Mouse (Mus musculus) midbrain, embryonic 11.5 days (tissue): ENCODE measurements at regions not wholly inside any gene's neighbourhood (a gene's known extent, or its start where the extent isn't known, plus 50 kb on each side); places are given as distances from the start of the nearest gene placed in this dataset.
"Not testable (repeated sequence)": the region's sequence is repeated elsewhere in the genome, so short reads cannot be mapped to it uniquely, and the experiment has no call there.

Experiments used
- ATAC-seq: fragments of 200-750 bp; cut with Nextera tagmentation; 2 replicates; pipeline ENCODE4 v1.8.0; 2017; ENCODE audit warnings: moderate TSS enrichment, moderate library complexity; ENCODE audit not compliant: low FRiP score
- DNase-seq: peaks from one replicate; pipeline ENCODE4 v3.0.0; 2015; ENCODE audit warnings: low spot score; ENCODE audit errors: missing footprints
- H3K27ac ChIP-seq: fragments of 300-500 bp; sonication (generic); 2 replicates; pipeline ENCODE4 v1.5.1; 2014; ENCODE audit warnings: low read depth, low read length
- H3K27me3 ChIP-seq: fragments of 300-500 bp; sonication (generic); 2 replicates; pipeline ENCODE4 v1.6.1; 2014; ENCODE audit warnings: mild to moderate bottlenecking, low read length, moderate library complexity, mixed read lengths; ENCODE audit not compliant: control insufficient read depth, insufficient read depth
- H3K36me3 ChIP-seq: fragments of 300-500 bp; sonication (generic); 2 replicates; pipeline ENCODE4 v1.6.1; 2014; ENCODE audit warnings: mild to moderate bottlenecking, low read length, moderate library complexity, mixed read lengths; ENCODE audit not compliant: control insufficient read depth, insufficient read depth
- H3K4me1 ChIP-seq: fragments of 300-500 bp; sonication (generic); 2 replicates; pipeline ENCODE4 v1.6.1; 2014; ENCODE audit warnings: low read length; ENCODE audit not compliant: control insufficient read depth, insufficient read depth
- H3K4me2 ChIP-seq: fragments of 300-500 bp; sonication (generic); 2 replicates; pipeline ENCODE4 v1.6.1; 2014; ENCODE audit warnings: mild to moderate bottlenecking, moderate library complexity
- H3K4me3 ChIP-seq: fragments of 300-500 bp; sonication (generic); 2 replicates; pipeline ENCODE4 v1.5.1; 2014; ENCODE audit warnings: low read depth, low read length
- H3K9ac ChIP-seq: fragments of 300-500 bp; sonication (generic); 2 replicates; pipeline ENCODE4 v1.6.1; 2014; ENCODE audit warnings: low read length
- H3K9me3 ChIP-seq: fragments of 300-500 bp; sonication (generic); 2 replicates; pipeline ENCODE4 v1.6.1; 2016; ENCODE audit warnings: low read length; ENCODE audit not compliant: control insufficient read depth
- WGBS: fragments of 180-500 bp; shearing (Covaris S2); extraction: QIAGEN DNeasy Blood & Tissue Kit; methylation state at CpG from one replicate; pipeline ENCODE4 v1.1.7; 2014; 5-methylcytosine and 5-hydroxymethylcytosine counted together

- H3K4me3 ChIP-seq, result no peak overlapping the region
- no peak overlapping the region for H3K27ac ChIP-seq
- no peaks in the 10 kb centered on the region for H3K36me3 ChIP-seq
- WGBS, result 89% methylated on average over 4 of the region's 4 CpGs
- no peak for DNase-seq
- no peak overlapping the region for H3K4me2 ChIP-seq
- H3K9ac ChIP-seq, result no peak overlapping the region
- no peak for ATAC-seq
- H3K4me1 ChIP-seq, result peaks cover 14% of the 10 kb centered on the region; the same call in 1 of the 2 replicates
- no peaks in the 10 kb centered on the region for H3K27me3 ChIP-seq
- no peaks in the 10 kb centered on the region for H3K9me3 ChIP-seq
These were observed 138.9 kb upstream of the Cpne8 start for GRCm38 (mm10) chr15:90818161-90818560.

- no peak for ATAC-seq
- Histone ChIP-seq H3K9ac (no peak overlapping the region), H3K4me1 (peaks cover under 1% of the 10 kb centered on the region; the same call in 1 of the 2 replicates), H3K4me3 (no peak overlapping the region), H3K4me2 (no peak overlapping the region), H3K27ac (no peak overlapping the region), H3K36me3 (no peaks in the 10 kb centered on the region), H3K9me3 (no peaks in the 10 kb centered on the region), H3K27me3 (no peaks in the 10 kb centered on the region)
- WGBS, result 82% methylated on average over 5 of the region's 5 CpGs
- DNase-seq, result no peak
These were observed 134.7 kb upstream of the Cpne8 start for GRCm38 (mm10) chr15:90813907-90814306.

- Histone ChIP-seq H3K4me2 (no peak overlapping the region), H3K9ac (no peak overlapping the region), H3K9me3 (no peaks in the 10 kb centered on the region), H3K4me1 (no peaks in the 10 kb centered on the region), H3K36me3 (no peaks in the 10 kb centered on the region), H3K4me3 (no peak overlapping the region), H3K27me3 (no peaks in the 10 kb centered on the region), H3K27ac (no peak overlapping the region)
- WGBS, result 67% methylated on average over 3 of the region's 3 CpGs
- ATAC-seq (no peak), DNase-seq (no peak)
These were observed 131.1 kb upstream of the Cpne8 start for GRCm38 (mm10) chr15:90810341-90810740.

DNA sequence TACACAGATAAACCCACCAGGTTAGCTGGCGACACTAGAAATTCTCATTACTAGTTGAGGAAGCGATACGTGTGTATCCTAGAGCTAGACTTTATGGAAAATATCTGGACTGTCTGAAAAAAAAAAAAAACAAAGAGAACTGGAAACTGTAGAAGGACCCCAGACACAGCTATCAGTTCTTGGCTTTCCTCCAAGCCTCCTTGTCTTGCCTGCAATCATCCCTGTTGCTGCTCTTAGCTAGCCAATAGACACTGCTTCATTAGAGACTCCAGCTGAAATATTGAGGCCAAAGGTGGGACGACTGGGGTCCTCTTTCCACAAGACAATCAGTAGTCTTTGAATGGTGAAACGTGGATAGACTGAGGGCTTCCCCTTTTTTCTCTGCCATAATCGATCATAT is 129.0 kb upstream of the Cpne8 start:
- Histone ChIP-seq H3K27me3 (no peaks in the 10 kb centered on the region), H3K4me2 (no peak overlapping the region), H3K9ac (no peak overlapping the region), H3K4me3 (no peak overlapping the region), H3K27ac (no peak overlapping the region), H3K36me3 (no peaks in the 10 kb centered on the region), H3K9me3 (no peaks in the 10 kb centered on the region), H3K4me1 (no peaks in the 10 kb centered on the region)
- WGBS, result 89% methylated on average over 6 of the region's 6 CpGs
- DNase-seq, result peak; percentile 8
- no peak for ATAC-seq

DNA sequence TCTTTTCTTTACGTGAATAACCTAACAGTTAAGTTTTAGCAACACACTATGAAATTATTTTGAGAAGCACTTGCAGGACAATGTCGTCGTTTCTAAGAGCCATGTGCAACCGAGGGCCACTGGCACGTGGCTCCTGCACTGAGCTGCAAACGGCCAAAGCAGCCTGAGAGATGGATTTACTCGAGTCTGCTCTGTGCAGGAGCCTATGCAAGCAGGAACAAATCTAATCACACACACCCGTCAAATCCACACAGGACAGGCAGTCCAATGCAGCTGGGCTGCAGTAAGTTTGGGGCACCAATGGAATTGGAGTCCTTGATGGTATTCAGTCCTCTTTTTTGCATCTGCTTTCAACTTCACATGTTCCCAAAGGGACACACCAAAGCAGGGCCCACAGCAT is 118.8 kb upstream of the Cpne8 start:
- no peak overlapping the region for H3K4me2 ChIP-seq
- 66% methylated on average over 8 of the region's 8 CpGs for WGBS
- H3K4me1 ChIP-seq, result no peaks in the 10 kb centered on the region
- H3K9ac ChIP-seq, result no peak overlapping the region
- no peaks in the 10 kb centered on the region for H3K27me3 ChIP-seq
- no peak overlapping the region for H3K4me3 ChIP-seq
- H3K27ac ChIP-seq, result no peak overlapping the region
- no peaks in the 10 kb centered on the region for H3K9me3 ChIP-seq
- DNase-seq (peak; percentile 66), ATAC-seq (no peak)
- no peaks in the 10 kb centered on the region for H3K36me3 ChIP-seq

DNA sequence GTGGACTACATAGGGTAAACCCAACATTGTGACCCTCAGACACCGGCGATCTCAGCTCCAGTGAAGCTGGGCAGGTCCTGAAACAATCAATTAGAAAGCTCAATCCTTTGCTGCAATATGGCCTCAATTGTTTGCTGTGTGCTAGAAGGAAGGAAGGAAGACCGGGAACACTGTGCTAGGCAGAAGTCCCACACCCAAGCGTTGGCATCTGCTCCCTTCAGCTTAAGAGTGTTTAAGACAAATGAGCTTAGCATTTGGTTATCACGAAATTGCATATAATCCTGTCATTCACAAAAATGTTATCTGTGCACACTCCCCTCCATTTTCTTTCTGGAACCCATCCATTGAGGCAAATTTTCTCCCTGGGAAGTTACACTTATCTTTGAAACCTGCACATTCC is 110.7 kb upstream of the Cpne8 start:
- no peaks in the 10 kb centered on the region for H3K9me3 ChIP-seq
- H3K4me3 ChIP-seq, result no peak overlapping the region
- H3K4me2 ChIP-seq, result no peak overlapping the region
- 86% methylated on average over 5 of the region's 5 CpGs for WGBS
- no peak overlapping the region for H3K9ac ChIP-seq
- H3K27me3 ChIP-seq, result no peaks in the 10 kb centered on the region
- H3K27ac ChIP-seq, result no peak overlapping the region
- ATAC-seq (no peak), DNase-seq (peak; percentile 14)
- no peaks in the 10 kb centered on the region for H3K36me3 ChIP-seq
- H3K4me1 ChIP-seq, result no peaks in the 10 kb centered on the region

- Histone ChIP-seq H3K9me3 (no peaks in the 10 kb centered on the region), H3K9ac (no peak overlapping the region)
- DNase-seq, result peak; percentile 51
These were observed 105.5 kb upstream of the Cpne8 start for GRCm38 (mm10) chr15:90784741-90785140.

GRCm38 (mm10) chr15:90767521-90767920 is 88.3 kb upstream of the Cpne8 start:
- ATAC-seq (no peak), DNase-seq (no peak)
- no peaks in the 10 kb centered on the region for H3K4me1 ChIP-seq
- no peaks in the 10 kb centered on the region for H3K36me3 ChIP-seq
- no peak overlapping the region for H3K4me2 ChIP-seq
- H3K9ac ChIP-seq, result no peak overlapping the region
- H3K4me3 ChIP-seq, result no peak overlapping the region
- H3K27ac ChIP-seq, result no peak overlapping the region
- no peaks in the 10 kb centered on the region for H3K27me3 ChIP-seq
- H3K9me3 ChIP-seq, result no peaks in the 10 kb centered on the region
- 61% methylated on average over 5 of the region's 5 CpGs for WGBS

More at GRCm38 (mm10) chr15:90784741-90785140, 105.5 kb upstream of the Cpne8 start:
- Histone ChIP-seq H3K27ac (no peak overlapping the region), H3K4me2 (no peak overlapping the region), H3K36me3 (no peaks in the 10 kb centered on the region), H3K4me3 (no peak overlapping the region), H3K27me3 (no peaks in the 10 kb centered on the region), H3K4me1 (no peaks in the 10 kb centered on the region)
- WGBS, result 75% methylated on average over 5 of the region's 5 CpGs
- no peak for ATAC-seq

DNA sequence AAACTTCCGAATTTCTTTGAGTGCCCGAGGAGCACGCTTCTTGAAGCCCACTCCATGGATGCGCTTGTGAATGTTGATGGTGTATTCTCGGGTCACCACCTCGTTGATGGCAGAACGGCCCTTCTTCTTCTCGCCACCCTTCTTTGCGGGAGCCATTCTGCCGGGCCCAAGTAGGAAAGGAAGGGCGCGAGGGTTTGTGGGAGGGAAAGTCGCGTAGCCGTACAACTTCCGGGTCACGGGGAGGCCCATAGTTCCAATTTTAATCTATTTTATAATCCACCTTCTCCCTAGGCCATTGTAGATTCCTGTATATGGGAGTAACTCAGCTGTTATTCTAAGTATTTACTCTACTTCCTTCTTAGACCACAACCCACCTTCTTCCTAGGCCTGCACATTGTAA is 85.3 kb upstream of the Cpne8 start:
- H3K27ac ChIP-seq, H3K4me2 ChIP-seq, ATAC-seq, DNase-seq, H3K27me3 ChIP-seq, H3K9ac ChIP-seq, H3K4me3 ChIP-seq, H3K36me3 ChIP-seq, H3K9me3 ChIP-seq, H3K4me1 ChIP-seq: not testable (repeated sequence)
- WGBS, result 94% methylated on average over 8 of the region's 17 CpGs

GRCm38 (mm10) chr15:90733891-90734290 is 54.7 kb upstream of the Cpne8 start:
- no peaks in the 10 kb centered on the region for H3K27me3 ChIP-seq
- no peaks in the 10 kb centered on the region for H3K9me3 ChIP-seq

More at GRCm38 (mm10) chr15:90733891-90734290, 54.7 kb upstream of the Cpne8 start:
- H3K4me2 ChIP-seq, result no peak overlapping the region
- no peak overlapping the region for H3K4me3 ChIP-seq
- ATAC-seq, result no peak
- H3K27ac ChIP-seq, result no peak overlapping the region
- WGBS, result 90% methylated on average over 7 of the region's 7 CpGs
- no peaks in the 10 kb centered on the region for H3K4me1 ChIP-seq
- H3K36me3 ChIP-seq, result no peaks in the 10 kb centered on the region
- no peak overlapping the region for H3K9ac ChIP-seq
- no peak for DNase-seq
